Mouse (Mus musculus): Measurements from ENCODE around the gene Nedd4.

The Nedd4 gene

DNA sequence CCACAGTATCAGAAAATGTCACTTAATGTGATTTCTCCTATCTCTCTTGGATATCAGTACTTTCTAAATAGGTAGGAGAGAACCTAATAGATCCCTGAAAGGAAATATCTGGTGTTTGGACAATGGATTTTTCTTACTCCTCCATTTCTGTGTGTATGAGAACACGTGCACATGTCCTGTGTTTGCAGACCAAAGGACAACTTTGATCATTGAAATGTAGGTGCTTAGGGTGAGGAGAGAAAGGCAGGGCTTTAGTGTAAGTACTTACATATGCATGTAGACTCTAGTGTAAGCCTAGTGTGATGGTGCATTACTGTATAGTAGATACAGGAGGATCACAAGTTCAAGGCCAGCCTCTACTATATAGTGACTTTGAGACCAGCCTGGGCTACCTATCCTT is 21.1 kb downstream of the Nedd4 start:
- DNase-seq, result no peak

DNA sequence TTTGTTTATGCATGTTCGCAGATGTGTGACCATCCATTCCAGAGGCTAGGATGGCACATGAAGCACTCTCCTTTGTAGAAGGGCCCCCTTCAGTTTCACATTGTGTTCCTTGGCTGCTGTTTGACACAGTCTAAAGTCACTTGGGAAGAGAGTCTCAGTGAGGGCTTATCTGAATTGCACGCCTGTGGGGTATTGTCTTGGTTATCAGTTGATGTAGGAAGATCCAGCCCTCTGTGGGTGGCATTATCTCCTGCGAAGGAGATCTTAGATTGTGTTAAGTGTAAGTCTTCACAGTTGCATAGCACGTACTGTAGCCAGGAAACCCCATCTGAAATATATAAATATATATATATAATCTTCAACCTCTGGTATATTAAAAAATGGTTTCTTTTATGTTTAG is 23.1 kb downstream of the Nedd4 start:
- no peak for DNase-seq

DNA sequence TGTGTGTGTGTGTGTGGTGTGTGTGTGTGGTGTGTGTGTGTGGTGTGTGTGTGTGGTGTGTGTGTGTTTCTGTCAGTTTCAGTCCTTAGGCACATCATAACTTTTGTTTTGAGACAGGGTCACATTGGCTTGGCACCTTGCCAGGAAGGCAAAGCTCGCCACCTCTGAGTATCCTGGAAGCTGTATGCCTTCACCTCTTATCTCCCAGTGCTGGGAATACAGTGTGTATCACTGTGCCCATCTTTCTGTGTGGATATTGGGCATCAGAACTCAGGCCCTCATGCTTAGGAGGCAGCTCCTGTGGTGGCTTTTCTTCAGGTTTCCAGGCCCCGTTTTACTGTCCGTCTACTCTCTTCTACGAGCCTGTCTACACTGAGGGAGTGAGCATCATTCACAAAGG is 24.4 kb downstream of the Nedd4 start:
- DNase-seq, result no peak

DNA sequence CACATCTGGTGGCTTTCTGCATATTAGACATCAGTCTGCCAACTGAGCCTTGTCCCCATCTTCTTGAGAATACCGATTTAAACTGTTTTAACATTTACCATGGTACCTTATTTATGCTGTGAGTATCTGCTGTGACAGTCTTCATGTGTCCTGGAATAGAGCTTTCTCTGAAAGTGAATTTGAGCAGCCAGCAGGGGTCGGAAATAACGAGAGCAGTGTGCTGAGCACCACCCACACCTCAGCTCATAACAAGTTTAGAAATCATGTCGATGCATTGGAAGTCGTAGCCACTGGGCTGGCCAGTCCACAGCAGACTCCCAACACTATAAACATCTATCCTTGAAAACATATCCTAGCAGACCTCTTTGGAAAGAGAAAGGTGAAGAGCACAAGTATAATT is 27.4 kb downstream of the Nedd4 start:
- DNase-seq, result no peak

DNA sequence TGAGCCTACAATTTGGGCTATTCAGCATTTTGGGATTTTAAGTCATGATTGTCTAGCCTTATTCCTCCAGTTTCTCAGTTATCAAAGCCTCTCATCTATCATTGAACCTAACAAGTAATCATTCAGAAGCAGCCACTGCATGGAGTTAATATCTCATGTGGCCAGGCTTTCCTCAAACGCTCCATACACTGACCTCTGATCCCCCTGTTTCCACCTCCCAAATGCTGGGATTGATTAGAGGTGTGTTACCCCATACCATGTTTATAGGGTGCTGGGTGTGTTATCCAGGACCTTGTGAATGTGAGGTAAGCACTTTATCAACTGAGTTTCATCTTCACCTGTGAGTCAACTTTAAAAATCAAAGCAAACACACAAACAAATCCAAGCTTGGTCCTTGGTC is 28.7 kb downstream of the Nedd4 start:
- DNase-seq, result no peak

DNA sequence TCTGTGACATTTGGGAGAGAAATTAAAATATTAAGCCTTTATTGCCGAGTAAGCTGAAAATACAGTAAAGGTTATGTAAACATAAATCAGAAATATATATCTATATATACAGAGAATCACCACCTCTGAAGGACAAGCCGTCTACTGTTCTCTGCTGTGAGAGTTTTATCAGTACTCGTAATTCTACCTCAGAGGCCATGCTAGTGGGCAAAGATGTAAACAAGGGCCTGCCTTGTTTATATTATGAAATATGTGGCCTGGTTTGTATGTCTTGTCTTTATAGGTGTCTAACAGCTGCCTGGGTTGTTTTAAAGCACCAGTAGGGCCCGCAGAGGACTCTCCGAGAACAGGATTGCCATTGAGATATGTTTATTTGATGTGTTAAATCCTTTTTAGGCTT is 29.8 kb downstream of the Nedd4 start:
- DNase-seq, result no peak

DNA sequence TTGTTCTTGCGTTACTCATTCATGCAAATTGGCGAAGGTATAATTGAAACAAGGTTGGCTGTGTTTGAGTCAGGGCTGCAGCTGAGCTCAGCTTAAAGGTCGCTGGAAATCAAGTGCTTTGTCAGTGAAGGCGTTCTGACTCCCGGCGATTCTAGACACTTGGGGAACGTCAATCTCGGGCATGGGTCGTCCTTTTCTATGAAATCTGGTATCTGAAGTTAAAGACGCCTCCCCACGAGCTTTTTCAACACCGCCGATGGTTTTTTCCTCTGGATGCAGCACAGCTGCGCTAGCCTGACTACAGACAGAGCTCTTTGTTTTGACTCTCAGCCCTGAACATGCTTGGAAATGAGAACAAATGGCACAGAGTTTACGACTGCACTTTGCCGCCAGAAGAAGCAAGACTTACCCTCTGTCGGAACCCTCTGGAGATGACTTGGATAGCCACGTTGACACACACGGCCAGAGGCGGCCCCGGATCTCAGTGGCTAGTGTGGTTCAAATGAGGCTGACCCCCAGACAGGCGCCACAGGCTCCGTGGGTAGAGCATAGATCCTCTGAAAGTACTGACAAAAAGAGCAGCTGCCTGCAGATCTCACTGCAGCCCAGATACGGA is 31.0 kb downstream of the Nedd4 start:
- DNase-seq, result no peak

DNA sequence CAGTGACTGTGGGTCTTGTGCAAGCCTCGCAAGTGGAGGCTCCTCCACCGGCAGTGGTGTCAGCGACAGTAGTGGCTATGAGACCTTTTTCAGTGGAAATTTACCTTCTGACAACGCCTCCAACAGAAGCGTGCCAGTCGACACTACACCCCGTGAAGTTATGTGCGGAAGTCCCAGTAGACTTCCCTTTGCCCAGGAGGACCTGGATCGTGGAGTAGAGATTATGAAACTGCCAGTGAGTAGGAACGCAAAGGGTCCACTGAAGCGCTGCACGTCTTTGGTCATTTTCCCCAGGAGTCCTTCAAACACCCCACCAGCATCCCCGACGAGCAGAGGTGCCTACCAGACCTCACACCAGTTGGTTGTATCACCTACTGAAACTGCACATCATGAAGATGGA is 31.7 kb downstream of the Nedd4 start:
- no peak for DNase-seq

DNA sequence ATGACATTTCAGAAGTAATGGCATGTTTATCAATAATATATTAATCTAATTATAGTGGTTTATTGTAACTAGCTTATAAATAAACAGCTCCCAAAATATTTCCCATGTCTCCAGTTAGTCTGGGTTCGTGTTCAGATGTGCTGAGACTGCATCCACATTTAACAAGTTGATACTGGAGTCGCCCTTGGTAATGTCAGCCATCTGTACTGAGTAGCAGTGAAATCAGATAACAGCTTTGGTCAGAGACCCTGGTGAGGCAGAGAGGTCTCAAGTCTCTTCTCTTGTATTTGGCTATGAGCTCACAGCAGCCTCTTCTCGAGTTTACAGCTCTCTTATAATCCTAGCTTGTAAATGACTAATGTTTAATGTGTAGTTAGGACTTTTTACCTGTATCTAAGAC is 34.4 kb downstream of the Nedd4 start:
- no peak for DNase-seq

DNA sequence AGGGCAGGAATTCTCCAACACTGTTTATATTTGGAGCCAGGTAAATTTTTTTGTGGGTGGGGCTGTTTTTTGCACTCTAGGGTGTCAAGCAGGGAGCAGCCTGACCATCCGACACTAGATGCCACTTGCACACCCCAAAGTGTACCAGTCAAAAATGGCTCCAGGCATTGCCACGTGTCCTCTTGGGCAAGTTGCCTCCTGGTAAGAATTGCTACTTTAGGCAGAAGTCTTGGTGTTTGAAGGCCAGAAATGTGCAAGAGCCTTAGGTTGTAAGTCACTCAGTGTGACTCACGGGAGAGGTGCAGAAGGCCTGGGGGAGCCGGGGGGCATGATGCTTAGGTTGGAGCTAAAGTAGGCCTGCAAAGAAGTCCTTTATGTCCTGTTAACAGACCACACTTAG is 35.6 kb downstream of the Nedd4 start:
- DNase-seq, result no peak

DNA sequence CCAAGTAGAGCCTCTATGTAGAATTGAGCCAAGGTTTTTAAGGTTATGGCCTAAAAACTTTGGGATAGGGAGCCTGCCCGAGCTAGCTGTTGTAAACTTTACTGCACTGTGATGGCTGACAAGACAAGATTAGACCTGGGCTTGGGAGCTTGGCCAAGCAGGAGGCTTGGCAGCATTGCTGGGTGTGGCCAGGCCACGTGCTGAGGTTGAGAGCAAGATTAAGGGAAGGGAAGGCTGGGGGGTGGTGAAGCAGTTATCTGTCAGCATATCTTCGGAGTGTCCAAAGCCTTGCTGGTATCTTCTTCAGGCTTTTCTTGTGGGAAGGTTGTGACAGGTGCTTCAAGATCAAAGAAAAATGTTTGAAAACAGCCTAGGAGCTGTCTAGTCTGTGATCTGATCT is 37.6 kb downstream of the Nedd4 start:
- peak; percentile 36 to 57 for DNase-seq

DNA sequence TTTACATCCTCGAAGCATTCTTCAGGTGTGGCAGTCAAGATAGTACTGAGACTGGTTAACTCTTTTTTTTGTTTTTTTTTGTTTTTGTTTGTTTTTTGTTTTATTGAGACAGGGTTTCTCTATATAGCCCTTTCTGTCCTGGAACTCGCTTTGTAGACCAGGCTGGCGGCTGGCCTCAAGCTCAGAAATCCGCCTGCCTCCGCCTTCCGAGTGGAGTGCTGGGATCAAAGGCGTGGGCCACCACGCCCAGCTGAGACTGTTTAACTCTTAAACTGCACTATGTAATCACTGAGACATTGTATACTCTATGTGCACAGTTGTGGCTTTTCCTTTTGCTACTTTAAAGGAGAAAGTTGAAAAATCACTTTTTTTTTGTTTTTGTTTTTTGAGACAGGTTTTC is 39.3 kb downstream of the Nedd4 start:
- no peak for DNase-seq

DNA sequence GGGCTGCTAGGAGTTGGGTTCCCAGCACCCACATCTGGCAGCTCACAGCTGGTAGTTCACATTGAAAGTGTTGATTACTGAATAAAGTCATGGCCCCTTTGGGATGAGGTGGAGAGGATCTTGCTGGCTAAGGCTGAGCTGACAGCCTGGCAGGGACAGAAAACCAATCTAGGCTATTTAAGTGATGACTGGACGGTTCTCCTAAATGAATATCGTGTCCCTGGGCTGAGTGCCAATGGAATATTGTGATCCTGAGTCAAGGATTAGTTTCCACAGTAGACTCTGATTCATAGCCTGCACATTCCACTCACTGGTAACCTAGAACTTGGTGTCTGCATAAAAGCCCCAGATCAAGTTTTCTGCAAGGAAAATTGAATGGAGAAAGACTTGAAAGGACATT is 39.9 kb downstream of the Nedd4 start:
- peak in 1 of 2 experiments; percentile 55 for DNase-seq

DNA sequence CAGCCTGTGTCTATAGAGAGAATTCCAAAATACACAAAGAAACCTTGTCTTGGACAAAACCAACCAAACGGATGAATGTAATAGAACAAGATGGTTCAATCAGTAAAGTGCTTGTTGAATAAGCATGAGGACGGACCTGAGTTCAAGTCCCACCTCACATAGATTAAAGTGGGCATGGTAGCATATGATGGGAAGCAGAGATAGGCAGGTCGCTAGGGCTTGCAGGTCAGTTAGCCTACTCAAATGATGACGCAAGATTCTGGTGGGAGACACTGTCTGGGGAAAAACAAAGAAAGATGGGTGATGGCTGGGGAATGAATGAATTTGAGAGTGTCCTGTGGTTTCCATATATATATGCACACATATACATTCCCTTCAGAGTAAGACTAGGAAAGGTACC is 41.0 kb downstream of the Nedd4 start:
- DNase-seq, result no peak

DNA sequence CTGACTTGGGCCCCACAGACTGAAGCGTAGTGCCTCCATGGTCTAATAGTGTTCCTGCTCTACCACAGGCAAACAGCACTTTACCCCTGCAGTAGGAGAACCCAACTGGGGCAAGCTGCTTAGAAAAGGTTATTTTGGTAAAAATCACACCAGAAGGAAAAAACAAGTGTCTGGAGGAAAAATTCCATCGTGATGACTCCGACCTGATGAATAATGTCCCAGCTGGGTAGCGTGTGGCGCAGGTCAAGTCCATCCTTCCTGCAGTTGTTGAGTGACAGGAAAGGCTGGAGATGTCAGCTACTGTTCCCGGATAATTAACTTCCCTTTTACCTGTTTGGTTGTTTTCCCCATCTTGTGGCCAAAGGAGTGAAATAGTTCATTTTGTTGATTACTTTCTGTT is 41.6 kb downstream of the Nedd4 start:
- no peak for DNase-seq

DNA sequence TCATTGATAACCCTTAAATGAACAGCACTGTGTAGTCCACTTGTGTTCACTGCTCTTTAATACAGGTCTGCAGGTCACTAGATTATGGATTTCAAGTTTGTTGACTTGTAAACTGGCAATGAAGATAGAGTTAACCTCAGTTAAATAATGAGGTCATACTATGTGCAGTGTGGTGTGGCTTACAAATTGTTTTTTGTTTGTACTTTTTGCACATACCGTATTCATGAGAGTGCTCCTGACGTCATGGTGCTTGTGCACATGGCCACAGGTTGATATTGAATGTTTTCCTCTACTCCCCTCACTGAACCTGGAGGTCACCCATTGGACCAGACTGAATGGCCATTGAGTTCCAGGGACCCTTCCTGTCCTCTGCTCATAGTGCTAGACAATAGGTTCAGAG is 43.1 kb downstream of the Nedd4 start:
- no peak for DNase-seq

DNA sequence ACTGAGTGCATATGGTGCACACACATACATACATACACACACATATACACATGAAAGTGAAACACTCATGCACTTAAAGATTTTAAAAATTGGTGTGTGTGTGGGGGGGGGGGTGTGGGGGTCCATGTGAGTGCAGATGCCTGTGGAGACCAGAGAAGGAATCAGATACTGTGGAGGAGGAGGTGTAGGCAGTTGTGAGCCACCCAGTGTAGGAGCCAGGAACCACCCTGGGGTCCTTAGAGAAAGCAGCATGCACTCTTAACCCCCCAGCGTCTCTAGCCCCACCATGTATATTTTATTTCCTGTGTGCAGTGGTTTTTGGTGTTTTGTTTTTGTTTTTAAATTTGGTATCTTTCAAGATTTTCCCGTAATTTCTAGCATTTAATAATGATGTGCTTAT is 45.9 kb downstream of the Nedd4 start:
- DNase-seq, result no peak

DNA sequence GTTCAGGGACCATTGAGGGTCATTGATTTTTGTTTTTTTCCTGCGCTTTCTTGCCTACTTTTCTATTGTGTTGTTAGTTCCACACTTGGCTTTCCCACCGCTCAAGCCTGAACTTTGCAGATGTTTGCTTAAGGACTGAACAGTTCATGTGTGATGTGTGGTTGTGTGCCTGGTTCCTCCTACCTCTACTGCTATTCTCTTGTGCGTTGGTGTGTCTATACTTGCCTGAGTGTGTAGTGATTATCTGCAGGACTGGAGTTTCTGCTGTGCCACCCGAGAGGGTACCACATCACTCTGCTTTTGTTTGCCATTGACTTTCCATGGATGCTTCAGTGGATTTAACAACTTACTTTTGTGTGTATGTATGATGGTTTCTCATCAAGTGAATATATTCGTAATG is 46.5 kb downstream of the Nedd4 start:
- DNase-seq, result no peak

DNA sequence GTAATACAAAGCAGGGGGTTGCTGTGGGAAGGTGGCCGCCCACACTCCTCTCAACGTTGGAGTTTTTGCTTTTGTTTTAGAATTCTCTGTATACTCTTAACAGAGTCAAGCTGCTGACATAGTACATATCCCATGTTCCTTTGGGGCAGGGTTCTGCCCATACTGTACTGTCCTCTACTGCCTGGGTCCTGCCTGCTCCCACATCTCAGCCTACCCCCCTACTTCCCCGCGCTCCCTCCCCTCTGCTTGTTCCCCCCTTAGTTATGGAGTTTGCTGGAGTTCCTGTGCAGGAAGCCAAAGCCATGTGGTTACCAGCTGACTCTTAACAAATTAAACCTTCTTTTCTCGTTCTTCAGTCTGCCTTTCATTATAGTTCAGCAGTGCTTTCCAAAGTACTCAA is 47.9 kb downstream of the Nedd4 start:
- no peak for DNase-seq

DNA sequence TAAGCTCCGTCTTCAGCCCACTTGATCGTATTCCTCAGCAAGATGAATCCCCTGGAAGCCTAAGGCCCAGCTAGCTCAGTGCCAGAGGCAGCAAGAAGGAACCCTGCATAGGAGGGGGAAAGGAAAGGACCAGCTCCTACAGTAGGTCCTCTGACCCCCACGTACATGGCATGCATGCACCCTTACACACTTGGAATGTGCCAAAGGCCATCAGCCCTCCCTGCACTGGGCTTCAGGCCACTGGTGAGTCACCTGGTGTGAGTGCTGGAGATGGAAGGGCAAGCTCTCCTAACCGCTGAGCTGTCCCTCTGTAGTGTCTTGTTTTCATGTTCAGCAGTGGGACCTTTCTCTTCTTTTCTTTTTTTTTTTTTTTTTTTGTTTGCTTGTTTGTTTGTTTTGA is 52.8 kb downstream of the Nedd4 start:
- peak; percentile 39 to 44 for DNase-seq

DNA sequence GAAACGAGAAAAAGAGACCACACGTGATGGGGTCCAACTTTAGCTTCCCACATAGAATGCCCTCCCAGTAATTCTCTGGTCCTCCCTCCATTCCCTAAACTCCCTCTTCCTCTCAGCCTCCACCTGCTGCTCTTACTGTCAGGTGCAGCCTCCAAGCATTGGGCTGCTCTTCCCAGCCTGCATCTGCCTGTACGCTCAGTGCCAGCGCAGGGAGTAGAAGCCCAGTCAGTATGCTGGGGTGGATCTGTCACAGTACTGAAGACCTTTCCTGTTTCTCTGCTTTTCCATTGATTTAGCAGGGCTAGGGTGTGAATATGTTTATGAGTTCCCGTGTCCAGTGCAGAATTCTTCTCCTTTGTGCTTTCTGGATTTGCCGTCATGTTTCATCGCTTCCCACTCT is 54.1 kb downstream of the Nedd4 start:
- no peak for DNase-seq

DNA sequence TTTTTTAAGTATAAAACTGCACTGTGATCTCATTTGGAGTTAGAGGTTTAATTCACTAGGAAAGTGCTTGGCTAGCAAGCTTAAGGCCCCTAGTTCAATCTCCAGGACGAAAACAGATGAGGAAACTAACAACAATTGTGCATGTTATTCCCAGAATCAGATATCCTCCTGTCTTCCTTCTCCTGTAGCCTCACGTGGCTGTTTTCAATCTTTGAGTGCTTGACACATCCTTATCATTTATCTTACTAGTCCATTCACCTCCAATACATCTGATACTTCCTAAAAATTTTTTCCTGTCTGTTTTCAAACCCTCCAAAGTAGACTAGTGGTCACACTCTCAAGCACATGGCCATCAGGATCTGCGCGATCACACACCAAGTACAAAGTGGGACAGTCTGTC is 57.0 kb downstream of the Nedd4 start:
- no peak for DNase-seq

DNA sequence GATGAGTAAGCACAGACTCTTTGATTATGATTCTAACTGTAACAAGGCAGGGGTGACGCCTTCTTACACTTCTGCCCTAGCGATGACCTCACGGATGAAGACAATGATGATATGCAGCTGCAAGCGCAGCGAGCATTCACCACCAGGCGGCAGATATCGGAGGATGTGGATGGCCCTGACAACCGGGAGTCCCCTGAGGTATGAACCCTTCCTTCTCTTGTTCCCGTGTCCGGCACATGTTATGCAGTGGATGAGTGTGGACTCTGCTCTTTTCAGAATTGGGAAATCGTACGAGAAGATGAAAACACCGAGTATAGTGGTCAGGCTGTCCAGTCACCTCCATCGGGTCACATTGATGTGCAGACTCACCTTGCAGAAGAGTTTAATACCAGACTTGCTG is 59.1 kb downstream of the Nedd4 start:
- DNase-seq, result no peak

DNA sequence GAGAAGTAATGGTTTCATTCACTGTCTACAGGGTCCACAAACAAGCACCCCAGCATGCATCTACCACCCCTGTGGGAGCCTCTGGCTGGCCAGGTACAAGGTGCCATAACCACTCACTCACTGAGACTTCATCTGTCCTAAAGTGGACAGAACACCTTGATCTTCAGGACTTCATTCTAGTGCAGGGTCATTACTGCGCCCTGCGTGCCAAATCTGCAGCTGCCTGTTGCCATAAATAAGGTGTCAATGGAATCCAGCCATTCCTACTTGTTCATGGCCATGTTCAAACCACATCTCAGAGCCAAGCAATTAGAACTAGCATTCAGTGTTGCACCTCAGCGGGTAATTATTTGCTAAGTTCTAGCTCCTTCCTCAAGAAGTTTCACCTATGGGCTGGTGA is 60.5 kb downstream of the Nedd4 start:
- DNase-seq, result no peak

DNA sequence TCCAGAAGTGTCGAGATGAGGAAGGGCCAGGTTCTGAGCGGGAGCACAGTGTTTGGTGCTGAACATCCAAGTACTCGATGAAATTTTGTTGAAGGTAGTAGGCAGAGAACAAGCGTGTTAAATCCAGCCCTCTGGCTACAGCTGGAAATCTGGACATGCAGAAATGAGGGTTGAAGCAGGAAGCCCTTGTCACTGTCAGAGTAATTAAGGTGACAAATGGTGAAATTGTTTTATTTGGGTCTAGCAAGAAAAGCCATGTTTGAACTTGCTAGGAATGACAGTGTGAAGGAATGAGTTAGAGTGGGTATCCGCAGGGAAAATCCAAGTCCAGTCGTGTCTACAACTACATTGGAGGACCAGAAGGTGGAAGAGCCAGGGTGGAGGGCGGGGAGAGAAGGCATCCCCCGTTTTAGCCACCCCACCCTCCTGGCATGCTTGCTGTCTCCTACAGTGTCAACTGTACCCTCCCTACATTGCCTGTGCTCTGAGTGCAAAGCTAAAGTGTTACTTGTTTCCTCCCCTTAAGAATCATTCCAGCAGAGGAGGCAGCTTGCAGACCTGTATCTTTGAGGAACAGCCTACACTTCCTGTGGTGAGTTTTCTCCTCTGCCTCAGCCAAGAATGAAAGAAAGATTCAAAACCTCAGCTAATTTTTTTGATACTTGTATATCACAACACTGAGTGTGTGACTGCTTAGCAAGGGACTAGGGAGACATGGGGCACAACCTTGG is 62.5 kb downstream of the Nedd4 start:
- no peak for DNase-seq
